Mouse (Mus musculus) T-cell, adult 2 months (primary cell): Measurements from ENCODE around the gene Wbp11.

Experiments
- DNase-seq: peaks from one replicate; pipeline ENCODE4 v3.0.0; 2022; ENCODE audit warnings: low spot score

The Wbp11 gene

GRCm38 (mm10) chr6:136827881-136828561, at the start of gene Wbp11:
TSS of gene Wbp11 (minus strand) at chr6:136828233.
- DNase-seq: peak; percentile 97

DNA sequence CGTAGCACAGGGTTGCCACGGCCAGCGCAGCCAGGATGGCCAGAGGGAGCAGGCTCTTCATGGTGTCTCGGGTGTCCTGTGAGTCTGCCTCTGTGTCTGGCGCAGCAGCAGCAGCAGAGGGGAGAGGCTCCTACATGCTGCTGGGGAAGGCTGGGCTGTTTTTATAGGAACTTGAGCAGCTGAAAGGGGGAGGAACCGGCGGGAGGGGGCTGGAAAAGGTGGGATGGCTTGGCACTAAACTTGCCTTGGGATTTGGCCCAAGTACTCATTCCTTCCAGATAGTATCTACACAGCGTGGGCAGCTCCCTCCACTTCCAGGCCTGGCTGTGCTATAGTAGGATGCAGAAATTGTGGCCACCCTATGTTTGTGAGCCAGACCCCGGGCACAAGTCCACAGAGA, 47.6 kb upstream of the Wbp11 start, which contains the start of gene Mgp:
TSS of gene Mgp (minus strand) at position 154 of the 400 bp plus-strand sequence.
- DNase-seq: no peak

DNA sequence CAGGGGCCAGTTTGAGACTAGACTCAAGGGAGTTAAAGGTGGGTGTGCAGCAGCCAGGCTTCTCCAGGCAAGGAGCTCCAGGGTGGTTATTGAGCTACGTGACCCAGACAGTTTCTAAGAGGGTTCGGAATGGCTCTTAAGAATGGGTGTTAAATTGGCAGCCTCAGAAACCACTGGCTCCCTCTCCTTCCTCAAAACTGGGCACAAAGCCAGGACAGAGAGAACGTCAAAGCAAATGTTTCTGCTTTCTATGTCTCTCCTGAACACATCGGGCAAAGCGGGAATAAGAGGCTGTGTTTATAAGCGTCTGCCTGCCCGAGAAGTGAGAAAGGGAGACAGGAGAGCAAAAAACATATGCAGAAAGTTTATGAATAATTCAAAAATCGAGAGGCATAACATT, 46.6 kb upstream of the Wbp11 start:
- DNase-seq: no peak

- DNase-seq: no peak
These were observed 40.9 kb upstream of the Wbp11 start for GRCm38 (mm10) chr6:136868921-136869320.

DNA sequence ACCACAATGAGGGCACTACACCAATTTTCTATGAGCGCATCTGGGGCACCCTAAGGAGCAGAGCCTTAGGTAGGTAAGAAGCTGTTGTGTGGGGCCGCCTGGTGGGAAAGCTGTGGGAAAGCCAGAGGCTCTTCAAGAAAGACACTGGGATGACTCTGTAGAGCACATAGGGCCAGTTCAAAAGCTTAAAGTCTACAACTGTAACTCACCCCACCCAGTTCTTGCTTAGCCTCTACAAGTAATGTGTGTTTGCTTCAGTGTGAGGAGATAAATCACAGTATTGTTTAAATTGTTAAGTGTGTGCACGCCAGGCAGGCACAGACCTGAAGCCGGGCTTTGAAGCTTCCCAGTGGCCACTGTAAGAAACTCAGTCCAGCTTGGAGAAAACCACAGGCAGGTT, 38.1 kb upstream of the Wbp11 start:
- DNase-seq: no peak

DNA sequence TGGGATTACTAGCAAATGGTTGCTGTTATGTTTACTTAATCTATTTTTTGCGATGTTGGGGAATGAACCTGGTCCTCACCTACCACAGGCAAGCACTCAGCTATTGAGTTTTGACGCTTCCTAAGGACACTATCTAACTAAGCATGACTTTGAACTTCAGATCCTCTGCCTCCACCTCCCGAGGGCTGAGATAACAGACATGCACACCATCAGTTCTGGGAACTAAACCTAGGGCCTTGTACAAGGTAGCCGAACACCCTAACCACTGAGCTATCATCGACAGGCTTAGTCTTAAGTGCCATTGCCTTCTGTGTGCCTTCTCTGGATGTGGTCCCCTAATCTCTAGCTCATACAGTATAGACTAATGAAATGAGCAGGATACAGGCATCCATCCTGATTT, 37.3 kb upstream of the Wbp11 start:
- no peak for DNase-seq

- DNase-seq: peak; percentile 31
These were observed 33.0 kb upstream of the Wbp11 start for GRCm38 (mm10) chr6:136861020-136861419.

DNA sequence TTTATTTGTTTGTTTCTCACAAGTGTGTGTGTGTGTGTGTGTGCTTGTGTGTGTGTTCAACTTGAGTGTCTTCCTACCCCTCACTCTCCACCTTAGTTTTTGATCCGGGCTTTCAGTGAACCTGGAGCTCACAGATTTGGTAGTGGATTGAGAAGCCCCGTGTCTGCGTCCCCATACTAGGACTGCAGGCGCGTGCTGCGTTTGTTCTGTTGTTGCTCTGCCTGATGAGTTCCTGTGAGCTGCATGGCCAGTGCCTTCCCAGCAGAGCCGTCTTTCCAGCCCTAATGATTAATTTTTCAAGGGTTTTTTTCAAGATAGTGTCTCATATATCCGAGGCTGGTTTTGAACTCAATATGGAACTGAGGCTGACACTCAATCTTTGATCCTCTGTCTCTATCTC, 30.4 kb upstream of the Wbp11 start:
- DNase-seq: no peak

GRCm38 (mm10) chr6:136857873-136858260, 29.8 kb upstream of the Wbp11 start:
- no peak for DNase-seq

GRCm38 (mm10) chr6:136857186-136857872, 29.3 kb upstream of the Wbp11 start, which contains the start of gene Art4:
TSS of gene Art4 (minus strand) at chr6:136857733.
- DNase-seq: peak; percentile 39

- peak; percentile 62 for DNase-seq
These were observed 28.1 kb upstream of the Wbp11 start for GRCm38 (mm10) chr6:136856071-136856636.

- DNase-seq: no peak
These were observed 27.1 kb upstream of the Wbp11 start for GRCm38 (mm10) chr6:136855183-136855582.

DNA sequence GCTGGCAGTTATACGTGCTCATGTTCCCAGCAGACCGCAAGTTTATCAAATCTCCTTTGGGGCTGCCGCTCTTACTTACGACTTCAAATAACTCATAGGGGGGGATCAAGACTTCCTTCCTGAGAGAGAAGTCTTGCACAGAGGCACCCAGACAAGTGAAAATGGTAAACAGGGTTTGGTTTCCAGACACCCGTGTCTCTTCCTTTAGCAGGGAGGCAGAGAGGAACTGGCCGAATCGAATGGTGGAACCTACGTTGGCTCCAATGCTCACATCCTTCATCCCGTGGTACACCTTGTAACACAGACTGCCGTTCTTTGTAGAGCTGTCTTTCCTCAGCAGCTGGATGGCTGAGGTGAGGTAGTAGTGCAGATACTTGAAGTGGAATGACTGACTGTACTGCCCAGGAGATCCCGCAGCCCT, 26.3 kb upstream of the Wbp11 start:
- peak; percentile 71 for DNase-seq

DNA sequence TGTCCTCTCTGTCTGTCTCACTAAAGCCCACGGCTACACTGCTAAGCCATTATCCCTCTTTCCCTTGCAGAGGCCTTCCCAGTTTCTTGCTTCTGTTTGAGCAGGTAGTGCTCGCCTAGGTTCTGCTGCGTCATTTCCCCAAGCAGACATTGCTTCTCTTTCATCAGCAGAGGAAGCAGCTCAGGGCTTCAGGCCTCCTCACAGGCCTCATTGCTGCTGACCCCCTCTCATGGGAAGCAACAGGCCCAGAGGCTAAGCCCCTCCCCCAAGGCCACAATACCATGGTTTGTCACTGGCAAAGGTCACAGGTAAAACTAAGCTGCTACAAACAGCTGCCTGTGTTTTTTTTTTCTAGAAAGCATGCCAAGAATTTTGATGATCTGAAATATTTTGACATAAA, 24.7 kb upstream of the Wbp11 start:
- no peak for DNase-seq

GRCm38 (mm10) chr6:136852348-136852747, 24.3 kb upstream of the Wbp11 start:
- DNase-seq: no peak

DNA sequence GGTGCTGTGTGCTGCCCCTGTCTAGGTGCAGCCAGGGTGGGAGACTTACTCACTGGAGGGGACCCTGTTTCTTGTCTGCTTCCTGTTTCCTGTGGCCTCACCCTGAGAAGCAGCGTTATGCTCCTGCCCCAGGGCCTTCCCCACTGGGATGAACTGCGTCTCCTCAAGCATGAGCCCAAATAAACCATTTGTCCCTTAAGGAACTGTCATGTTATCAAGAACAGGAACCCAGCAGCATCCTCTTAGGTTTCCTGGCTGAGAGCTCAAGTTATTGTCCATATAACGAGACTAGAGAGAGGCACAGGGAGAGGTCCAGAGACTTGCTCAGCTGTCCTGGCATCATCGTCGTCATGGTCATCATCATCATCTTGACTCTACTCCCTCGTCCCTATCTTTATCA, 22.2 kb upstream of the Wbp11 start:
- DNase-seq: no peak

DNA sequence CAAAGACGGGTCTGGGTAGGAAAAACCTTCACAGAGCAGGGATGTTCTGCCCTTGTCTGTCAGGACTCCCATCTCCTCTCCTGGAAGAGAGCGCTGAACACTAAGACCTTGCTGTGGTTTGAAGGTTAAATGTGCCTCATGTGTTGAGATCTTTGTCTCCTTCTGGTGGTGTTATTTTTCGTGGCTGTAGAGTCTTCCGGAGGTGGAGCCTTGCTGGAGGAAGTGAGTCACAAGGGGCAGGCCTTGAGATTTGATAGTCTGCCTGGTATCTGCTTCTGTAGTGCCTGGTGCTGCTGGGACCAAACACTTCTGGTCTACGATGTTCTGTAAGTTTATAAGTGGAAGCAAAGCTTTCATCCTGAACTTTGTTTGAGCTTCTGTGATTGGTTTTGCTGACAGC, 20.9 kb upstream of the Wbp11 start:
- peak; percentile 23 for DNase-seq

DNA sequence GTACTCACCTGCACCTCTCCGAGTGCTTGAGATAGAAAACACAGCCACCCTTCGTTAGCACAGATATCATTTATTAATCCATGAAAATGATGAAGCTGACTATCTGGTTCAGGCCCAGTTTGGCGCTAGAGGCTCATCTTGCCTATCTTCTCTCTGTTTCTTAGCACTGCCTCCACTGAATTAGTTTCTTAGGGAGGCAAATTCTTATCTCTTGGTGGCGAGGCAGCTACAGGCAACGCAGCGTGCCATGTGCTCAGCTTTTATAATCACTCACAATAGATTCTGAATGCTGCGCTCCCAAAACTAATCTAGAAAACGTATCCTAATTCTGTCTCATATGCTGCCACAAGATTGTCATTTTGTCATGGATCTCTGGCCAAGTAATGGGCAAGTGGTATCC, 20.4 kb upstream of the Wbp11 start:
- DNase-seq: no peak

- peak; percentile 59 for DNase-seq
These were observed 19.8 kb upstream of the Wbp11 start for GRCm38 (mm10) chr6:136847790-136848189.

DNA sequence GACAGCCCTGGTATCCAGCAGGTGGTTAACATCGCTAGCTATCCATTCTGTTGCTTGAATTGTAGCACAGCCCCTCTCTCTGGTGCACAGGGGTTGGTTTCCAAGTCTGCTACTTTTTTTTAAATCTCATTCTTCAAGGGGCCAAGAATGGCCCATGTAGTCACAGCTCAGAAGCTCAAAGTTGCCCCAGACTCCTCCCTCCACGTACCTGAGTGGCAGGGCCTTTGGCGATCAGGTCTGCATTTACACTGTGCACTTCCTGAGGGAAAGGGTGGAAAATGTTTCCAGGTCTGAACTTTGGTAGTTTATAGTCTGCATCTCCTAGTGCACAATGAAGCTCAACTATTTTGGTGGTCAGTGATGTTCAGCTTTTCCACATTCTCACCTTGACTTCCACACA, 19.2 kb upstream of the Wbp11 start:
- DNase-seq: no peak

DNA sequence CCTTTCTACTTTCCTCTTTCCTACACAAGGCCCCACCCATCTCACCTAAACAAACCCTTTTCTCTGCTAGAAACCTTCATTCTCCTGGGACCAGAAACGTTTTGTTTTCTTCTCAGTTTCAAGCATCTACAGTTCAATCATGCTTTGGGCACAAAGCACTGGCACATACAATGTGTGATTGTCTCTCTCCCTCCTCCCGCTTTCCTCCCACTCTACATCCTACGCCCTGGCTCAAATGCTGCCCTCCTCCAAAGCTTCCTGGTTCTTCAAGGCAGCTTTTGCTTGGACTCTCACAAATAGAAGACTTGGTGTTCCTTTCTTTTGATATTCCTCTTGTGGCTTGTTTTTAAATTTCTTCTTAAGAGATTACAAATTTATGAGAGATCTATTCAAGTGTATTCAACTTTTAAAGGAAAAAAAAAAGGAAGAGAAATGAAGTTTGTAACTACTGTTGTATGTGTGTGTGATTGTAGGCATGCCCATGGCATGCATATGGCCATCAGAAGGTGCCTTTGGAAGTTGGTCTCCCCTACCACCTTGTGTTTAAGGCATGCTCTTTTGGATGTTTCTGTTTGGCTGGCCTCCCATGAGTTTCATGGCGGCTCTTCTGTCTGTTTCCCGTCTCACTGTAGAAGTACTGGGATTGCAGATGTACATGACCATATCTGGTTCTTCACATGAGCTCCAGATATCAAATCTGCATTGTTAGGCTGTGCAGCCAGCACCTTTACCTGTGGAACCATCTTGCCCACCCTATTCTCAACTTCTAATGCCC, 17.9 kb upstream of the Wbp11 start:
- DNase-seq: no peak

DNA sequence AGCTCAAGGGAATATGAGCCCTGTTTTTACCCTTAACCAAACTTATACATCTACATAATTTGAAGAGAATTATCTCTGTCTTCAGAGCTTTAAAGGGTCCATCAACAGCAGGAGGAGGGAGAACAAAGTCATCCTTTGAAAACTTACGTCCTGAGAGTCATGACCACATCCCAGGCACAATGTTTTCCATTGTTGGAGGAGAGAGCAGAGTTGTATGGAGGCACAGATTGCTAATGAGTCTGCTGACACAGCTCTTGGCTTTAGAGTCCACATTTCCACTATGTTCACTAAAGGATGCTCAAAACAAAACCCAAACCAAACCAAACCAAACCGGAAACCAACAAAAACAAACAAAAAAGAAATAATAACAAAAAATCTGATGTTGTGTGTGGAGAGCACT, 16.9 kb upstream of the Wbp11 start:
- DNase-seq: no peak

DNA sequence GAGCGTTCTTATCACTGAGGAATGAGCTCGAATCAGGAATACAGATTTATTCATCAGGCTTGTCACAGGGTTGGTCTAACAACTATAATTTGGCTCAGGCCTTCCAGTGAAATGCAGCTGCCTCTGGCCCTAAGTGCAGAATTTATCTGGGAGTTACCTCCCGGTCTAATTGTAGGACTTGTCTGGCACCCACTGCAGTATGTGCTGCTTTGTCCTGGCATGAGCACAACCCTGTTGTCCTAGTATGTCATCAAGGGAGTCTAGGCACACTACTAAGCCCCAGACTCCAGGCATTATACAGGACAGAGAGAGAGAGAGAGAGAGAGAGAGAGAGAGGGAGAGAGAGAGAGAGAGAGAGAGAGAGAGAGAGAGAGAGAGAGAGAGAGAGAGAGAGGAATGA, 9.3 kb upstream of the Wbp11 start:
- DNase-seq: no peak
